Mouse (Mus musculus) cerebellum, postnatal 10 days (tissue): ENCODE results near the gene Hoxb7.

Experiments used
- DNase-seq, 2 experiments: peaks; one replicate each; pipeline ENCODE4 v3.0.0; 2021; ENCODE audit warnings: mixed read lengths in 2 of 2

Hoxb7 gene

DNA sequence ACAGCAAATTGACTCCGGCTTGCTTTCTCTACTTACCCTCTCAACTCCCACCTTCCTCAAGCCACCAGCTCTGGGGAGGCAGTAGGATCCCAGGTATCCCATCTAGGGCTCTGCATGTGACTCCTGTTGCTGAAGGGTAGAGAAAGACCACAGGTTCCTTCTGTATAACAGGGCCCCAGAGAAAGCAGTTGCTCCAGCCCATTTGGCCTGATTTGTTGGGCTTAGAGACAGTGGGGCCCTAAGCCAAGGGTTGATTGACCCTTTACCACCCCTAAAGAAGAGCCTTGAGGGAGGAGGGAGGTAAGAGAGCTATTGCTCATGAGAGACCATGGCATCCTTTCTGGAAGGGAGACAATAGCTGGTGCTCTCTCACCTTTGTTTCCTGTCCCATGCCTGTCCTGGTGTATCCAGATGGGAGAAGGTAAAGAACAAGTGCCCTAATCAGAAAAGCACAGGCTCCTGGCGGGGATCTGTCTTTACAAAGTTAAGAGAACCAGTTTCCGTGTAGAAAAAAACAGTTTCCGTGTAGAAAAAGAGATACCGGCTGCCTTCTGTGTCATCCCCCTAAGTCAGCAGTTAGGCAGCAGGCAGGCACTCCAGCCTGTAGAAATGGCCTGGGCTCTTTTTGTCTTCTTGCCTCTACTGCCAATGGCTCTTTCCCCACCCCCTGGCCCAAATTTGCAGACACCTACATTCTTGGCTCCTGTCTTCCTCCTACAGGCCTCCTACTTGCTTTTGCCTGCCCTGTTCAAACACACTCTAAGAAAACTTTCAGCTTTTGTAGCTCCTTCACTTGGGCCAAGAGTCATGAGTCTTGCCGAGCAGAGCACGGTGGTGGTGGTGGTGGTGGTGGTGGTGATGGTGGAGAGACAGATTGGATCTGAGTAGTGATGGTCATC, 52.8 kb downstream of the Hoxb7 start:
- DNase-seq: no peak
